Mouse (Mus musculus): Measurements from ENCODE around the gene Pcsk6. TPM values are rescaled to one million over a fixed set of nuclear protein-coding genes. Genes with fewer than 3 reads are reported as not detected.
A peak's percentile ranks its signal among the peaks of the same experiment; 100 is the strongest.
"Not testable (repeated sequence)": the region's sequence is repeated elsewhere in the genome, so short reads cannot be mapped to it uniquely, and the experiment has no call there.

Pcsk6 gene
- polyA plus RNA-seq, 1 experiment from 2014 or later, result 2.7 TPM

- H3K27me3 ChIP-seq (ENCODE audit: control insufficient read depth, insufficient read depth, low read length), result no peaks in the 10 kb centered on the region
- WGBS, result 74% methylated on average over 12 of the region's 12 CpGs
- ATAC-seq (replicated peaks; ENCODE audit: low FRiP score) (no peak), DNase-seq (ENCODE audit: low spot score) (no peak)
- no peaks in the 10 kb centered on the region for H3K4me1 ChIP-seq (replicated peaks; ENCODE audit: control insufficient read depth, insufficient read depth, low read length)
- H3K4me2 ChIP-seq (ENCODE audit: low read depth, low read length, severe bottlenecking), result no peak overlapping the region
- H3K27ac ChIP-seq (ENCODE audit: low read depth, low read length), result no peak overlapping the region
- H3K36me3 ChIP-seq (ENCODE audit: control insufficient read depth, insufficient read depth, low read length), result no peaks in the 10 kb centered on the region
- H3K9me3 ChIP-seq (ENCODE audit: control insufficient read depth, low read length), result no peaks in the 10 kb centered on the region
- no peak overlapping the region for H3K9ac ChIP-seq (ENCODE audit: low read length)
- H3K4me3 ChIP-seq (ENCODE audit: low read depth, low read length), result no peak overlapping the region
These were observed 187.1 kb downstream of the Pcsk6 start for GRCm38 (mm10) chr7:66048446-66049230.

DNA sequence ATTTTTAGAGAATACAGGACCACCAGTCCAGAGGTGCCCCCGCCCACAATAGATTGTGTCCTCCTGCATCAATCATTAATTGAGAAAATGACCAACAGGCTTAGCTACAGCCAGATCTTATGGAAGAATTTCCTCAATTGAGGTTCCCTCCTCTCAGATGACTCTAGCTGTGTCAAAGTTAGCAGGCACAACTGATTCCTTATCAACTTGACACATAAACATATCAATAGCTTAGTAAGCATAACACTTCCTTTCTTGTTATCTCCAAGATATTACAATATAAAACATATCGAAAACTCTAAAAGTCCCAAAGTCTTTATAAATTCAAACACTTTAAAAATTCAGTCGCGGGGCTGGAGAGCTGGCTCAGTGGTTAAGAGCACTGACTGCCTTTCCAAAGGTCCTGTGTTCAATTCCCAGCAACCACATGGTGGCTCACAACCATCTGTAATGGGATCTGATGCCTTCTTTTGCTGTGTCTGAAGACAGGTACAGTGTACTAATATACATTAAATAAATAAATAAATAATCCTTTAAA lies 192.5 kb downstream of the Pcsk6 start:
- Histone ChIP-seq H3K36me3 (ENCODE audit: control insufficient read depth, insufficient read depth, low read length) (no peaks in the 10 kb centered on the region), H3K9ac (ENCODE audit: low read length) (no peak overlapping the region), H3K27ac (ENCODE audit: low read depth, low read length) (no peak overlapping the region), H3K4me3 (ENCODE audit: low read depth, low read length) (no peak overlapping the region), H3K4me1 (replicated peaks; ENCODE audit: control insufficient read depth, insufficient read depth, low read length) (no peaks in the 10 kb centered on the region), H3K4me2 (ENCODE audit: low read depth, low read length, severe bottlenecking) (no peak overlapping the region), H3K9me3 (ENCODE audit: control insufficient read depth, low read length) (no peaks in the 10 kb centered on the region), H3K27me3 (ENCODE audit: control insufficient read depth, insufficient read depth, low read length) (no peaks in the 10 kb centered on the region)
- ATAC-seq (replicated peaks; ENCODE audit: low FRiP score) (no peak), DNase-seq (ENCODE audit: low spot score) (no peak)
- WGBS, result 87% methylated on average over 4 of the region's 4 CpGs

DNA sequence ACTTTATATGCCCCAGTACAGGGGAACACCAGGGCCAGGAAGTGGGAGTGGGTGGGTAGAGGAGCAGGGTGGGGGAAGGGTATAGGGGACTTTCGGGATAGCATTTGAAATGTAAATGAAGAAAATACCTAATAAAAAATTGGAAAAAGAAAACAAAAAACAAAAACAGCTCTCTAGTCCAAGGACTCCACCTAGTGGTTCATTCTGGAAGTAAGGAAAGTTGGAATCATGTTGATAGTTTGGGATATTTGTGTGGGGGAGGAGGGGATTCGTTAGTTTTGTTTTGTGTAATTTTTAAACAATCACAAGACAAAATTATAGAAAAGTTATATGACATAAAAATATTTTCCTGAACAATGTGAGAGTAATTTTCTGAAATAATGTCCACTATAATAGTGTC lies 193.8 kb downstream of the Pcsk6 start:
- H3K9ac ChIP-seq (ENCODE audit: low read length); ATAC-seq (replicated peaks; ENCODE audit: low FRiP score); H3K4me1 ChIP-seq (replicated peaks; ENCODE audit: control insufficient read depth, insufficient read depth, low read length); H3K27ac ChIP-seq (ENCODE audit: low read depth, low read length); H3K27me3 ChIP-seq (ENCODE audit: control insufficient read depth, insufficient read depth, low read length); H3K4me3 ChIP-seq (ENCODE audit: low read depth, low read length); DNase-seq (ENCODE audit: low spot score); H3K9me3 ChIP-seq (ENCODE audit: control insufficient read depth, low read length); H3K36me3 ChIP-seq (ENCODE audit: control insufficient read depth, insufficient read depth, low read length); H3K4me2 ChIP-seq (ENCODE audit: low read depth, low read length, severe bottlenecking): not testable (repeated sequence)
- 16% methylated on average over 2 of the region's 2 CpGs for WGBS

DNA sequence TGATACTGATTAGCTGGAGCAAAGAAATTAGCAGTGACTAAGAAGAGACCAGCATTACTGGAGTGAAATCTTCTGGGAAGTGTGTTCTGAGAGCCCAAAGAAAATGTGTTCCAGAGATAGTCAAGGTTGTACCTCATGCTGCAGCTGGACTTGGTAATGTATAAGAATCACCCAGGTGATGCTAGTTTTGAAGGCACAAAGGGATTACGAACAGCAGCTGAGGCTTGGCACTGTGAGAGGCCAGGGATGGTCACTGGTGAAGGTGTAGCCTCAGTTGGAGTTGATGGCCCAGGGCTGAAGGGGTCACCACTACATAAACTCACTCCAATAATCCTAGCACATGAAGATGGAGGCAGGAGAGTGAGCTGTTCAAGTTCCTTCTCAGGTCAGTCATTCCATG lies 197.2 kb downstream of the Pcsk6 start, which contains the start of gene Snrpa1:
Gene Snrpa1, plus strand, starts transcription at position 301 of the 400 bp plus-strand sequence.
- ATAC-seq (replicated peaks; ENCODE audit: low FRiP score), result no peak

DNA sequence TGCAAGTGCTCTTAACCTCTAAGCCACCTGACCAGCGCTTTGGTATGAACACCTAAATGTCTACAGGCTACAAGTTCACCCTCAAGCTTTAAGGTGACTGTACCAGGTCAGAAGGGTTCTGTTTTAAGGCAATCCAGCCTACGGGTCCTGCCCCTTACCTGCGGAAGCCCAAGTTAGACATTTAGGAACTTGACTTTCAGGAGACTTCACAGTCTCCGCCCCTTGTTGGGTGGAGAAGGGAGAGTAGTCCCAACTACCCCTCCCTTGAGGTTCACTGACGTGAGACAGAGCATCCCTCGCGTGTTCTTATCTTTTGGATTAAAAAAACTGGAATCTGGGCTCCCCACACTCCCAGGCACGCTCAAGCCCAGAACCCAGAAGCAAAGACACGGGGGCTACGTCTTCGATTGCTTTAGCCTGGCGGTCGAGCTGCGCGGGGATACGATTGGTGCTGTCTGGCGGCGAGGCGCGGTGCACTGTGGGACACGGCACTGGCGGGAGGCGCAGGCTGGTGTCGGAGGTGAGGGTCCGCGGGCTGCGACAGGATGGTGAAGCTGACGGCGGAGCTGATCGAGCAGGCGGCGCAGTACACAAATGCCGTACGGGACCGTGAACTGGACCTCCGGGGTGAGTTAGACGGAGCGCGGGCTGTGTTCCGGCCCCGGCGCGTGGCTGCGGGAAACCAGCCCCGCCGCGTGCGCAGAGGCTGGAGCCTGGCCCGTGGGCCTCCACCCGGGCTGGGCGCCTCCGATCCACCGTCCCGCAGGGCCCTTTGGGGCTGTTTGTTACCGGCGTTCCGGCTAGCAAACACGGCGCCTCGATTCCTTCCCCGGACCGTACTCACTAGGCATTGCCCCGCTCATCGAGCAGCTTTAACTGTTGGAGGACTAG lies 198.8 kb downstream of the Pcsk6 start:
- peak overlapping the region; percentile 93 for H3K9ac ChIP-seq (ENCODE audit: low read length)
- H3K27me3 ChIP-seq (ENCODE audit: control insufficient read depth, insufficient read depth, low read length), result no peaks in the 10 kb centered on the region
- DNase-seq (ENCODE audit: low spot score) (peak; percentile 94), ATAC-seq (replicated peaks; ENCODE audit: low FRiP score) (peak; percentile 94)
- H3K4me1 ChIP-seq (replicated peaks; ENCODE audit: control insufficient read depth, insufficient read depth, low read length), result peaks cover 4% of the 10 kb centered on the region; the same call in 1 of the 2 replicates
- under 1% methylated on average over 64 of the region's 64 CpGs for WGBS
- peak overlapping the region; percentile 82 for H3K4me2 ChIP-seq (ENCODE audit: low read depth, low read length, severe bottlenecking)
- peak overlapping the region; percentile 96 for H3K4me3 ChIP-seq (ENCODE audit: low read depth, low read length)
- peak overlapping the region; percentile 64 for H3K27ac ChIP-seq (ENCODE audit: low read depth, low read length)
- no peaks in the 10 kb centered on the region; the same call in 1 of the 2 replicates for H3K36me3 ChIP-seq (ENCODE audit: control insufficient read depth, insufficient read depth, low read length)
- H3K9me3 ChIP-seq (ENCODE audit: control insufficient read depth, low read length), result no peaks in the 10 kb centered on the region

More for the DNA sequence above, 197.2 kb downstream of the Pcsk6 start, which contains the start of gene Snrpa1:
- no peaks in the 10 kb centered on the region for H3K27me3 ChIP-seq (ENCODE audit: control insufficient read depth, insufficient read depth, low read length)
- peak within 1 kb of the TSS; percentile 93 for H3K9ac ChIP-seq (ENCODE audit: low read length)
- DNase-seq (ENCODE audit: low spot score), result no peak
- WGBS, result 75% methylated on average over 1 of the region's 1 CpGs
- no peak within 1 kb of the TSS for H3K27ac ChIP-seq (ENCODE audit: low read depth, low read length)
- peak within 1 kb of the TSS; percentile 96 for H3K4me3 ChIP-seq (ENCODE audit: low read depth, low read length)
- peaks cover 4% of the 10 kb centered on the region; the same call in 1 of the 2 replicates for H3K4me1 ChIP-seq (replicated peaks; ENCODE audit: control insufficient read depth, insufficient read depth, low read length)
- H3K9me3 ChIP-seq (ENCODE audit: control insufficient read depth, low read length), result no peaks in the 10 kb centered on the region
- H3K36me3 ChIP-seq (ENCODE audit: control insufficient read depth, insufficient read depth, low read length), result no peaks in the 10 kb centered on the region; the same call in 1 of the 2 replicates
- peak within 1 kb of the TSS; percentile 82 for H3K4me2 ChIP-seq (ENCODE audit: low read depth, low read length, severe bottlenecking)

DNA sequence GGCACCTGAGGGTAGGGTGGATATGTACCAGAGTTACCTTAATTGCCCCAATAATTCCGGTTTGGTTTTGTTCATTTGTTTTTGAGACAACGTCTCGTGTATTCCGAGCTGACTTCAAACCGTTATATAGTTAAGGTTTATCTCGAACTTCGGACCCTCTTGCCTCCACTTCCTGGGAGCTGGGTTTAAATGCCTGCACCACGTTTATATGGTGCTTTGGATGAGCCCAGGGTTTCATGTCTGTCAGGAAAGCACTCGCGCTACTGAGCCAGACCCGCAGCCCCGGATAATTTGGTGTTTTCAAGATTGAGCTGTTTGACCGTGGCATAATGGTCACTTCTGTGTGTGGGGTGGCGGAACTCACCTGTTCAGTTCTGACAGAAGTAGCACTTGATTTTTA lies 199.5 kb downstream of the Pcsk6 start:
- Histone ChIP-seq H3K9ac (ENCODE audit: low read length) (peak overlapping the region; percentile 93), H3K4me2 (ENCODE audit: low read depth, low read length, severe bottlenecking) (peak overlapping the region; percentile 82), H3K27me3 (ENCODE audit: control insufficient read depth, insufficient read depth, low read length) (no peaks in the 10 kb centered on the region), H3K36me3 (ENCODE audit: control insufficient read depth, insufficient read depth, low read length) (no peaks in the 10 kb centered on the region; the same call in 1 of the 2 replicates), H3K4me3 (ENCODE audit: low read depth, low read length) (peak overlapping the region; percentile 96), H3K4me1 (replicated peaks; ENCODE audit: control insufficient read depth, insufficient read depth, low read length) (peaks cover 4% of the 10 kb centered on the region; the same call in 1 of the 2 replicates), H3K27ac (ENCODE audit: low read depth, low read length) (no peak overlapping the region), H3K9me3 (ENCODE audit: control insufficient read depth, low read length) (no peaks in the 10 kb centered on the region)
- DNase-seq (ENCODE audit: low spot score), result no peak
- ATAC-seq (replicated peaks; ENCODE audit: low FRiP score), result no peak
- 2% methylated on average over 14 of the region's 14 CpGs for WGBS

GRCm38 (mm10) chr7:66076411-66076810 lies 214.9 kb downstream of the Pcsk6 start:
- Histone ChIP-seq H3K4me3 (ENCODE audit: low read depth, low read length) (no peak overlapping the region), H3K4me2 (ENCODE audit: low read depth, low read length, severe bottlenecking) (no peak overlapping the region), H3K9ac (ENCODE audit: low read length) (no peak overlapping the region), H3K36me3 (ENCODE audit: control insufficient read depth, insufficient read depth, low read length) (peaks cover 20% of the 10 kb centered on the region), H3K27me3 (ENCODE audit: control insufficient read depth, insufficient read depth, low read length) (no peaks in the 10 kb centered on the region), H3K9me3 (ENCODE audit: control insufficient read depth, low read length) (no peaks in the 10 kb centered on the region), H3K27ac (ENCODE audit: low read depth, low read length) (no peak overlapping the region), H3K4me1 (replicated peaks; ENCODE audit: control insufficient read depth, insufficient read depth, low read length) (peaks cover 2% of the 10 kb centered on the region; the same call in 1 of the 2 replicates)
- ATAC-seq (replicated peaks; ENCODE audit: low FRiP score) (no peak), DNase-seq (ENCODE audit: low spot score) (no peak)
- 90% methylated on average over 2 of the region's 2 CpGs for WGBS
